Mouse (Mus musculus) Patski (cell line): ENCODE measurements around the gene Ano2. TPM values are rescaled to one million over a fixed set of nuclear protein-coding genes. Genes with fewer than 3 reads are reported as not detected.

Experiments used
- ATAC-seq: fragments of 100-300 bp; one replicate; pipeline ENCODE4 v1.8.0; 2021
- CTCF ChIA-PET: fragments of 350-600 bp; sonication (Branson Sonifier 250); formaldehyde crosslinking; loops from one replicate; lab custom pipeline; 2022; ENCODE audit warnings: inconsistent platforms; lab: Charles Lee
- POLR2A ChIA-PET: fragments of 350-600 bp; sonication (Branson Sonifier 250); formaldehyde crosslinking; loops from one replicate; lab custom pipeline; 2022; ENCODE audit warnings: antibody characterized with exemption, inconsistent platforms; lab: Charles Lee
- DNase-seq: peaks from one replicate; pipeline ENCODE4 v3.0.0-alpha.2; 2011; ENCODE audit warnings: low read depth, low spot score
- H3K27me3 ChIP-seq: fragments of 371-371 bp; one replicate; pipeline ENCODE4 v1.5.1; 2021
- CTCF ChIP-seq: fragments of 100-300 bp; IDR thresholded peaks from one replicate; pipeline ENCODE4 v1.5.1; 2021
- in situ Hi-C: fragments of 300-500 bp; cut with MboI; formaldehyde crosslinking; loops from 3 replicates; pipeline ENCODE4 v1.11.1; 2018; ENCODE audit warnings: low pct_unique_long_range_greater_than_20kb, mixed read lengths
- polyA plus RNA-seq: library from polyadenylated mRNA; unstranded; gene quantifications from one replicate; pipeline ENCODE4 v1.2.3, GENCODE M21; 2021

Gene Ano2
- polyA plus RNA-seq, 1 experiment from 2014 or later = 0.13 TPM

- DNase-seq (no peak), ATAC-seq (no peak)
- TF ChIP-seq CTCF = peak; percentile 46
- in situ Hi-C loops = no loop called here
- H3K27me3 ChIP-seq = peaks cover 7% of the 10 kb centered on the region
- CTCF ChIA-PET = no interaction called here
- POLR2A ChIA-PET = no interaction called here
Measured at GRCm38 (mm10) chr6:125743203-125744100, 53.2 kb downstream of the Ano2 start.

GRCm38 (mm10) chr6:125747322-125747930 lies 57.2 kb downstream of the Ano2 start:
- no peak for TF ChIP-seq CTCF
- peaks cover 7% of the 10 kb centered on the region for H3K27me3 ChIP-seq
- in situ Hi-C loops = no loop called here
- no peak for DNase-seq
- no peak for ATAC-seq
- ChIA-PET POLR2A (no interaction called here), CTCF (no interaction called here)

- CTCF ChIA-PET = no interaction called here
- DNase-seq = no peak
- in situ Hi-C loops = no loop called here
Measured at GRCm38 (mm10) chr6:125748646-125749045, 58.4 kb downstream of the Ano2 start.

GRCm38 (mm10) chr6:125762851-125763519 lies 72.8 kb downstream of the Ano2 start:
- ATAC-seq = no peak
- in situ Hi-C loops = no loop called here
- POLR2A ChIA-PET = no interaction called here
- H3K27me3 ChIP-seq = peaks cover 47% of the 10 kb centered on the region
- TF ChIP-seq CTCF = no peak
- CTCF ChIA-PET = no interaction called here
- DNase-seq = no peak

More at GRCm38 (mm10) chr6:125748646-125749045, 58.4 kb downstream of the Ano2 start:
- H3K27me3 ChIP-seq = peaks cover 7% of the 10 kb centered on the region
- no peak for TF ChIP-seq CTCF
- POLR2A ChIA-PET = no interaction called here
- no peak for ATAC-seq

- CTCF ChIA-PET = no interaction called here
- in situ Hi-C loops = no loop called here
- POLR2A ChIA-PET = no interaction called here
Measured at GRCm38 (mm10) chr6:125773256-125773655, 83.0 kb downstream of the Ano2 start.

GRCm38 (mm10) chr6:125776291-125776690 lies 86.1 kb downstream of the Ano2 start:
- in situ Hi-C loops = no loop called here
- DNase-seq = no peak
- POLR2A ChIA-PET = no interaction called here
- peaks cover 34% of the 10 kb centered on the region for H3K27me3 ChIP-seq
- TF ChIP-seq CTCF = no peak
- CTCF ChIA-PET = no interaction called here
- no peak for ATAC-seq

More at GRCm38 (mm10) chr6:125773256-125773655, 83.0 kb downstream of the Ano2 start:
- no peak for TF ChIP-seq CTCF
- peaks cover 42% of the 10 kb centered on the region for H3K27me3 ChIP-seq
- DNase-seq (no peak), ATAC-seq (no peak)

GRCm38 (mm10) chr6:125802954-125803353 lies 112.7 kb downstream of the Ano2 start:
- in situ Hi-C loops = no loop called here
- ChIA-PET CTCF (no interaction called here), POLR2A (no interaction called here)
- ATAC-seq (no peak), DNase-seq (no peak)
- TF ChIP-seq CTCF = no peak
- H3K27me3 ChIP-seq = peaks cover 28% of the 10 kb centered on the region

- no peak for DNase-seq
- no peak for TF ChIP-seq CTCF
- in situ Hi-C loops = no loop called here
- peaks cover 29% of the 10 kb centered on the region for H3K27me3 ChIP-seq
- no peak for ATAC-seq
- ChIA-PET CTCF (no interaction called here), POLR2A (no interaction called here)
Measured at GRCm38 (mm10) chr6:125803364-125804011, 113.3 kb downstream of the Ano2 start.

GRCm38 (mm10) chr6:125808996-125809649 lies 118.9 kb downstream of the Ano2 start:
- DNase-seq (no peak), ATAC-seq (no peak)
- no peak for TF ChIP-seq CTCF
- in situ Hi-C loops = no loop called here
- ChIA-PET CTCF (no interaction called here), POLR2A (no interaction called here)
- H3K27me3 ChIP-seq = peaks cover 28% of the 10 kb centered on the region

GRCm38 (mm10) chr6:125811395-125811794 lies 121.2 kb downstream of the Ano2 start:
- POLR2A ChIA-PET = no interaction called here
- ATAC-seq = no peak
- H3K27me3 ChIP-seq = peaks cover 25% of the 10 kb centered on the region
- no peak for DNase-seq
- no peak for TF ChIP-seq CTCF
- CTCF ChIA-PET = no interaction called here
- in situ Hi-C loops = no loop called here
